Mouse (Mus musculus) embryonic fibroblast, embryonic 13.5 days (primary cell): ENCODE measurements around the gene Rrm2.
"Not testable (repeated sequence)": the region's sequence is repeated elsewhere in the genome, so short reads cannot be mapped to it uniquely, and the experiment has no call there.

Experiments
- CTCF ChIP-seq: IDR thresholded peaks from 2 replicates; pipeline ENCODE4 v1.5.1; 2011; ENCODE audit warnings: mild to moderate bottlenecking, control low read depth, low read length, moderate library complexity, borderline replicate concordance; ENCODE audit not compliant: insufficient read depth
- POLR2A ChIP-seq: IDR thresholded peaks from 2 replicates; pipeline ENCODE4 v1.6.1; 2011; ENCODE audit warnings: low read depth, mild to moderate bottlenecking, control low read depth, low read length, moderate library complexity

DNA sequence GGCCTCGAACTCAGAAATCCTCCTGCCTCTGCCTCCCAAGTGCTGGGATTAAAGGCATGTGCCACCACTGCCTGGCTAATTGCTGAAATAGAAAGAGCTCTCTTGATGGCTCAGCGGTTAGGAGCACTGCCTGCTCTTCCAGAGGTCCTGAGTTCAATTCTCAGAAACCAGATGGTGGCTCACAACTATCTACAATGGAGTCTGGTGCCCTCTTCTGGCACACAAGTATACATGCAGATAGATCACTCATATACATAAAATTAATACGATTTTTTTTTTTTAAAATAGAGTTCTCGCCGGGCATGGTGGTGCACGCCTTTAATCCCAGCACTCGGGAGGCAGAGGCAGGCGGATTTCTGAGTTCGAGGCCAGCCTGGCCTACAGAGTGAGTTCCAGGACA lies 6.4 kb upstream of the Rrm2 start:
- not testable (repeated sequence) for TF ChIP-seq CTCF, POLR2A
